Mouse (Mus musculus) cortical plate, adult 2 months (tissue): Measurements from ENCODE around the gene Mdm4.

ENCODE experiments used
- CTCF ChIP-seq: fragments of 200-500 bp; IDR thresholded peaks from 2 replicates; pipeline ENCODE4 v1.5.1; 2011; ENCODE audit warnings: mild to moderate bottlenecking, control low read depth, low read length; ENCODE audit not compliant: insufficient read depth; ENCODE audit errors: extremely low read depth
- POLR2A ChIP-seq: fragments of 200-500 bp; IDR thresholded peaks from 2 replicates; pipeline ENCODE4 v1.6.1; 2011; ENCODE audit warnings: mild to moderate bottlenecking, low read length, control low read depth; ENCODE audit not compliant: insufficient read depth; ENCODE audit errors: extremely low read depth

- TF ChIP-seq CTCF (no peak), POLR2A (no peak)
Observed at GRCm38 (mm10) chr1:133000347-133000746, 30.0 kb downstream of the Mdm4 start.
